Mouse (Mus musculus): ENCODE results near the gene Icam1.

Gene Icam1

GRCm38 (mm10) chr9:21011846-21012312, 3.9 kb upstream of the Icam1 start:
- TF ChIP-seq NANOG (IDR thresholded peaks at IDR 0.05; ENCODE audit: borderline replicate concordance, low read length) (no peak), CTCF (conservative IDR thresholded peaks at IDR 0.05; ENCODE audit: low read length) (no peak), POU5F1 (IDR thresholded peaks at IDR 0.05; ENCODE audit: borderline replicate concordance, low read length) (no peak)
- Histone ChIP-seq H3K36me3 (ENCODE audit: insufficient read depth, low read length) (peaks cover 30% of the 10 kb centered on the region), H3K27me3 (ENCODE audit: insufficient read depth, low read length) (no peaks in the 10 kb centered on the region), H3K9me3 (ENCODE audit: low read length) (no peaks in the 10 kb centered on the region), H3K4me3 (replicated peaks; ENCODE audit: low read length) (no peak overlapping the region), H3K4me1 (replicated peaks; ENCODE audit: low read depth, low read length) (peaks cover 55% of the 10 kb centered on the region)

DNA sequence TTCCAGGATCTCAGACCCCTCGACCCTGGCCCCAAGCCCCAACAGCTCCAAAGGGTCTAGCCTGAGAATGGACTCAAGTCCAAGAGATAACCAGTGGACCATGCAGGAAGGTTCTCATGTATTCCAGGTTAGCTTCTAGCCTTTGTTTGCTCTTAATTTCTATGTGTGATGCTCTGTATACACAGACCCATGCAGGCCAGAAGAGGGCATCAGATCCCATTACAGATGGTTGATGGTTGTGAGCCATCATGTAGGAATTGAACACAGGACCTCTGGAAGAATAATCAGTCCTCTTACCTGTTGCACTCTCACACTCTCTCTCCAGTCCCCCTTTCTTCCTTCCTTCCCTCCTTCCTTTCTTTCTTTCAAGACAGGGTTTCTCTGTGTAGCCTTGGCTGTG, 3.4 kb upstream of the Icam1 start:
- Histone ChIP-seq H3K4me1 (replicated peaks; ENCODE audit: low read depth, low read length) (peaks cover 57% of the 10 kb centered on the region), H3K27me3 (ENCODE audit: insufficient read depth, low read length) (no peaks in the 10 kb centered on the region), H3K36me3 (ENCODE audit: insufficient read depth, low read length) (peaks cover 30% of the 10 kb centered on the region), H3K4me3 (replicated peaks; ENCODE audit: low read length) (no peak overlapping the region), H3K9me3 (ENCODE audit: low read length) (no peaks in the 10 kb centered on the region)
- TF ChIP-seq POU5F1 (IDR thresholded peaks at IDR 0.05; ENCODE audit: borderline replicate concordance, low read length): no peak
- TF ChIP-seq NANOG (IDR thresholded peaks at IDR 0.05; ENCODE audit: borderline replicate concordance, low read length): no peak
- no peak for TF ChIP-seq CTCF (conservative IDR thresholded peaks at IDR 0.05; ENCODE audit: low read length)

DNA sequence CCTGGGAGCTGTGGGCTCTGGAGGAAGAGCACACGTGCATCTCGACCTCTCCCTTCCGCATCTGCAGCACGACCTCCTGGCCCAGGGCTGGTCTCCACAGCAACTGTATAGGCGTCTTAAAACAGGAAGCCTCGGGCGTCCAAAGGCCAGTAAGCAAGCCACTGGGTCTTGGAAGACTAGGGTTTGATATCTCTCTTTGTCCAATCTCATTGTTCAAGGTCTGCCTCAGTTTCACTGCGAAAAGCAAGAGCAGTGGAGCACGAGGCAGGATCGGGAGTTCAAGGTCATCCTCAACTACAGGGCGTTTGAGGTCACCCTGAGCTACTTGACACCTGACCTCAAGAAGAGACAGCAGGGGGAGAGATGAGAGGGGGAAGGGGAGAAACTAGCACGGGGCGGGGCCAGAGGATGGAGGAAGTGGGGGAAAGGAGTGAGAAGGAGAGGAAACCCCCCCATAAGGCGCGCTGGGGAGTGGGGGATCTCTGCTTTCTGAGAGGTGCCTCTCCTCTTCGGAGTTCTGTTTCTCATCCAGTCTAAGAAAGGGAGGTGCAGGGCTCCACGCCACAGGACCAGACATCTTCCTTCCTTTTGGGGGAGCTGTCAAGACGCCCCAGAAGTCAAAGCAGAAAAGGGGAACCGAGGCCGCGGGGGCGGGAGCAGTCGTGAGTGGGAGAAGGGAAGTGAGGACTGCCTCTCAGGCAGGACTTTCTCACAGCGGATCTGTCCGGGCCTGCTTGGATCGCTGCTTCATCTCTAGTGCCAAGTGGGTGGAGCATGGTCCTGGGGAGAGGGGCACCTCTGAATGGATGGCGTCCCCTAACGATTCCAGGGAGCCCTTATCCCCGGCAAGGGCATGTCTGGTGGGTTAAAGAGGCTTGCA, 854 bp upstream of the Icam1 start:
- no peaks in the 10 kb centered on the region for H3K27me3 ChIP-seq (ENCODE audit: insufficient read depth, low read length)
- H3K36me3 ChIP-seq (ENCODE audit: insufficient read depth, low read length): peaks cover 29% of the 10 kb centered on the region
- no peaks in the 10 kb centered on the region for H3K9me3 ChIP-seq (ENCODE audit: low read length)
- H3K4me1 ChIP-seq (replicated peaks; ENCODE audit: low read depth, low read length): peaks cover 69% of the 10 kb centered on the region
- peak; percentile 43; the same call in 1 of the 2 replicates for TF ChIP-seq NANOG (IDR thresholded peaks at IDR 0.05; ENCODE audit: borderline replicate concordance, low read length)
- TF ChIP-seq POU5F1 (IDR thresholded peaks at IDR 0.05; ENCODE audit: borderline replicate concordance, low read length): no peak
- H3K4me3 ChIP-seq (replicated peaks; ENCODE audit: low read length): peak overlapping the region; percentile 89

- Histone ChIP-seq H3K27me3 (ENCODE audit: insufficient read depth, low read length) (no peaks in the 10 kb centered on the region), H3K36me3 (ENCODE audit: insufficient read depth, low read length) (peaks cover 45% of the 10 kb centered on the region), H3K4me3 (replicated peaks; ENCODE audit: low read length) (peak overlapping the region; percentile 89), H3K9me3 (ENCODE audit: low read length) (no peaks in the 10 kb centered on the region), H3K4me1 (replicated peaks; ENCODE audit: low read depth, low read length) (peaks cover 74% of the 10 kb centered on the region)
- TF ChIP-seq NANOG (IDR thresholded peaks at IDR 0.05; ENCODE audit: borderline replicate concordance, low read length) (no peak), CTCF (conservative IDR thresholded peaks at IDR 0.05; ENCODE audit: low read length) (no peak), POU5F1 (IDR thresholded peaks at IDR 0.05; ENCODE audit: borderline replicate concordance, low read length) (no peak)
These were observed 769 bp downstream of the Icam1 start for GRCm38 (mm10) chr9:21016331-21017176.

GRCm38 (mm10) chr9:21017177-21017575, 1.4 kb downstream of the Icam1 start:
- Histone ChIP-seq H3K4me1 (replicated peaks; ENCODE audit: low read depth, low read length) (peaks cover 74% of the 10 kb centered on the region), H3K9me3 (ENCODE audit: low read length) (no peaks in the 10 kb centered on the region), H3K27me3 (ENCODE audit: insufficient read depth, low read length) (no peaks in the 10 kb centered on the region), H3K4me3 (replicated peaks; ENCODE audit: low read length) (peak overlapping the region; percentile 89), H3K36me3 (ENCODE audit: insufficient read depth, low read length) (peaks cover 52% of the 10 kb centered on the region)
- TF ChIP-seq POU5F1 (IDR thresholded peaks at IDR 0.05; ENCODE audit: borderline replicate concordance, low read length): no peak
- TF ChIP-seq NANOG (IDR thresholded peaks at IDR 0.05; ENCODE audit: borderline replicate concordance, low read length): no peak
- no peak for TF ChIP-seq CTCF (conservative IDR thresholded peaks at IDR 0.05; ENCODE audit: low read length)

- H3K27me3 ChIP-seq (ENCODE audit: insufficient read depth, low read length): no peaks in the 10 kb centered on the region
- peaks cover 64% of the 10 kb centered on the region for H3K36me3 ChIP-seq (ENCODE audit: insufficient read depth, low read length)
- TF ChIP-seq CTCF (conservative IDR thresholded peaks at IDR 0.05; ENCODE audit: low read length): no peak
- no peak for TF ChIP-seq NANOG (IDR thresholded peaks at IDR 0.05; ENCODE audit: borderline replicate concordance, low read length)
- no peak for TF ChIP-seq POU5F1 (IDR thresholded peaks at IDR 0.05; ENCODE audit: borderline replicate concordance, low read length)
- peak overlapping the region; percentile 45 for H3K4me3 ChIP-seq (replicated peaks; ENCODE audit: low read length)
- H3K9me3 ChIP-seq (ENCODE audit: low read length): no peaks in the 10 kb centered on the region
- H3K4me1 ChIP-seq (replicated peaks; ENCODE audit: low read depth, low read length): peaks cover 84% of the 10 kb centered on the region
These were observed 2.8 kb downstream of the Icam1 start for GRCm38 (mm10) chr9:21018600-21018999.

GRCm38 (mm10) chr9:21021363-21021762, 5.6 kb downstream of the Icam1 start:
- peaks cover 92% of the 10 kb centered on the region for H3K4me1 ChIP-seq (replicated peaks; ENCODE audit: low read depth, low read length)
- no peak overlapping the region for H3K4me3 ChIP-seq (replicated peaks; ENCODE audit: low read length)
- H3K9me3 ChIP-seq (ENCODE audit: low read length): no peaks in the 10 kb centered on the region
- no peaks in the 10 kb centered on the region for H3K27me3 ChIP-seq (ENCODE audit: insufficient read depth, low read length)
- peaks cover 92% of the 10 kb centered on the region for H3K36me3 ChIP-seq (ENCODE audit: insufficient read depth, low read length)
- no peak for TF ChIP-seq CTCF (conservative IDR thresholded peaks at IDR 0.05; ENCODE audit: low read length)
- TF ChIP-seq NANOG (IDR thresholded peaks at IDR 0.05; ENCODE audit: borderline replicate concordance, low read length): no peak
- no peak for TF ChIP-seq POU5F1 (IDR thresholded peaks at IDR 0.05; ENCODE audit: borderline replicate concordance, low read length)

DNA sequence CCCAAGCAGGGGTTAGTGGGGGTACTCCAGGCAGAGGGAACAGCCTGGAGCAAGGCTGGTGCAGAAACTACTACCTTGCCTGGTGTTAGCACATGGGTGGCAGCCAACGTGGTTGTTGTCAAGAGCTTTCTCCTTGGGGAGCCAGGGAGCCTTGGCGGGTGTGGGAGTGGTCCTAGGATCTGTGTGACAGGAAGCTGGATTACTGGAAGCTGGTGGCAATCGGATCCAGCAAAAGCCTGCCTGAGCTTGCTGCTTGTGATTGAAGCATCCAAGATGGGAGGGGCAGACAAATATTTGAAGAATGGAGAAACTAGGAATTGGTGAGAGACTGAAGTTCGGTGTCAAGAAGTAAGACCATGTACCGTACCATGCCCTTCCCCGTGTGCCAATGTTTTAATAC, 6.5 kb downstream of the Icam1 start:
- Histone ChIP-seq H3K36me3 (ENCODE audit: insufficient read depth, low read length) (peaks cover 96% of the 10 kb centered on the region), H3K27me3 (ENCODE audit: insufficient read depth, low read length) (no peaks in the 10 kb centered on the region), H3K4me1 (replicated peaks; ENCODE audit: low read depth, low read length) (peaks cover 96% of the 10 kb centered on the region), H3K4me3 (replicated peaks; ENCODE audit: low read length) (0 out of 2 replicates have a peak overlapping the region, but pooled peaks have one; percentile 7), H3K9me3 (ENCODE audit: low read length) (no peaks in the 10 kb centered on the region)
- TF ChIP-seq NANOG (IDR thresholded peaks at IDR 0.05; ENCODE audit: borderline replicate concordance, low read length): no peak
- TF ChIP-seq POU5F1 (IDR thresholded peaks at IDR 0.05; ENCODE audit: borderline replicate concordance, low read length): no peak
- TF ChIP-seq CTCF (conservative IDR thresholded peaks at IDR 0.05; ENCODE audit: low read length): no peak

Data from E14TG2a.4 (cell line).